ENCODE assay signal across 8 mouse cellular contexts in the genomic region with DNA sequence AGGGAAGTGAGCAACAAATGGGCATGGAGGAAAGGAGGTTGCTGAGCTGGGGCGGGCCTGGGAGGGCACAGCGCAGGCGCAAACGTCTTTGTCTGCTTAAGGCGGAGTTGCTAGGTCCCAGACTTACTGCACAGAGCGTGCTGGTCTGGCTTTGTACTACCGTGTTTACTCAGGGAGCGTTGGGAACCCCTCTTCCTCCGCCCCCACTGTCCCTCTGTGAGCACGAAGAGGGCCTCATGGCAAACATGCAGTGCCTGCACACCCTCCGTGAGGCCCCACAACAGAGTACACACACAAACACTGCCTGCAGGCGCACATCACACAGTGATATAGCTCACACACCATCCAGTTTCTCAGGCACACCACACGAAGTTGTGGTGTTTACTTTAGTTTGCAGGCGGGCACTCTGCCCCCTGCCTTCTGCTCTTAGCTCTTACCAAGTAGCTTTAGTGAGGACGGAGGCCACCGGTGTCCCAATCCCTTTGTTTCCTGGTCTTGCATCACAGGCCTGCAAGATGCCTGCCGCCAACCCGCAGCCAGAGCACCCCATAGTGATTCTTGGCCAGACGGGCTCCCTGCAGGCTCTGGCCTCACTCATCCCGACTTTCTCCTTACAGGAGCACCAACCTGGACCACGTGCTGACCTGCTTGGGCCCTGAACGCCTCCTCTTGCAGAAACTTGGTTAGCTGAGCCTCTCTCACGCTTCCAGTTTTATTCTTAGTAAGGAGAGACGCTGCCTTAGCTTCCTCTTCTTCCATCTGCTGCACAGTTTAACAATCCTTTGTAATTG. TPM values are rescaled to one million over a fixed set of nuclear protein-coding genes. Genes with fewer than 3 reads are reported as not detected.
A peak's percentile ranks its signal among the peaks of the same experiment; 100 is the strongest.
DNase-seq lines count a peak whose midpoint lies in the region; ATAC-seq lines count a peak whose summit lies in the region.

No protein-coding gene starts in this region.

- DNase-seq in adipocyte (ENCODE audit: low spot score) = peak; percentile 90
- DNase-seq in embryo, embryonic 10.5 days (ENCODE audit: low spot score) = peak; percentile 88
- DNase-seq in gastrocnemius, postnatal 10 days = peak; percentile 80
- peak; percentile 83 for DNase-seq in induced T-regulatory cell, adult 2 months (ENCODE audit: low read depth)
- peak; percentile 52 to 58 for DNase-seq in left cerebral cortex, adult 8-10 months (ENCODE audit: low spot score in 2 of 2)
- peak; percentile 67 to 76 for DNase-seq in right cerebral cortex, adult 2 months (ENCODE audit: low spot score in 2 of 2)
- DNase-seq in urinary bladder, postnatal 10 days (ENCODE audit: low spot score) = peak; percentile 42

- peak; percentile 85 for ATAC-seq in megakaryocyte, adult 5-6 weeks (ENCODE audit: poor library complexity, severe bottlenecking)

RNA-seq across cellular contexts. Expression of gene Pcbp1, which starts 38.6 kb away (rescaled TPM):
- 100 to 1,000 TPM; 167 to 185 TPM for total RNA-seq in gastrocnemius, postnatal 10 days (2021)
- total RNA-seq in left cerebral cortex, adult 8-10 months (2022) = 100 to 1,000 TPM; 179 to 184 (median 180) TPM
- total RNA-seq in megakaryocyte, adult 5-6 weeks (2015) = 204 and 222 TPM in 2 replicates
- 58.9 and 76.8 TPM in 2 replicates for total RNA-seq in megakaryocyte, adult 5-6 weeks (2017)

RNA-seq across cellular contexts. Expression of gene C87436, which starts 49.4 kb away (rescaled TPM):
- 1 to 10 TPM; 8.7 to 9.8 TPM for total RNA-seq in gastrocnemius, postnatal 10 days (2021)
- 10 to 100 TPM; 19.3 to 25.6 (median 22.3) TPM for total RNA-seq in left cerebral cortex, adult 8-10 months (2022)
- 24.8 and 34.1 TPM in 2 replicates for total RNA-seq in megakaryocyte, adult 5-6 weeks (2015)
- 23.5 and 33.1 TPM in 2 replicates for total RNA-seq in megakaryocyte, adult 5-6 weeks (2017)

Comparison
In these comparisons a context has a peak if more than half of its experiments do, and no peak if none do; other contexts are left out.
1. Peak in every context shown above with its lines: DNase-seq and ATAC-seq.